Mouse (Mus musculus) MEL (cell line): ENCODE results near the gene Fth1. TPM values are rescaled to one million over a fixed set of nuclear protein-coding genes. Genes with fewer than 3 reads are reported as not detected.

Source experiments
- DNase-seq: peaks from one replicate; pipeline ENCODE4 v3.0.0; 2011; ENCODE audit warnings: low read depth, low spot score
- H3K27ac ChIP-seq: 2 replicates; pipeline ENCODE4 v1.5.1; 2012; ENCODE audit warnings: low read depth, mild to moderate bottlenecking, control low read depth, low read length, moderate library complexity; ENCODE audit not compliant: control insufficient read depth
- H3K27me3 ChIP-seq, 2 experiments: fragments of 150-350 bp in 1 of 2; sonication (generic) in 1 of 2; 2 replicates each; pipeline ENCODE4 v1.6.1; 2012; ENCODE audit warnings: low read length in 2 of 2, mild to moderate bottlenecking in 2 of 2, improper control_type of control experiment in 1 of 2, moderate library complexity in 1 of 2; ENCODE audit not compliant: insufficient read depth in 2 of 2, control insufficient read depth in 1 of 2
- H3K36me3 ChIP-seq, 2 experiments: 2 replicates each; pipeline ENCODE4 v1.6.1; 2012 to 2014; ENCODE audit warnings: low read length in 2 of 2, improper control_type of control experiment in 1 of 2, inconsistent platforms in 1 of 2, mild to moderate bottlenecking in 1 of 2; ENCODE audit not compliant: insufficient read depth in 2 of 2, control insufficient read depth in 1 of 2
- H3K4me1 ChIP-seq, 2 experiments: fragments of 150-350 bp in 1 of 2; sonication (generic) in 1 of 2; 2 replicates each; pipeline ENCODE4 v1.6.1; 2012; ENCODE audit warnings: low read length in 2 of 2, improper control_type of control experiment in 1 of 2, mild to moderate bottlenecking in 1 of 2; ENCODE audit not compliant: insufficient read depth in 2 of 2, control insufficient read depth in 1 of 2
- H3K4me3 ChIP-seq, 2 experiments: fragments of 150-350 bp in 1 of 2; sonication (generic) in 1 of 2; 2 replicates each; pipeline ENCODE4 v1.5.1; 2012; ENCODE audit warnings: low read depth in 2 of 2, low read length in 2 of 2, mild to moderate bottlenecking in 2 of 2, moderate library complexity in 2 of 2, control low read depth in 1 of 2, improper control_type of control experiment in 1 of 2; ENCODE audit not compliant: control insufficient read depth in 1 of 2, insufficient read depth in 1 of 2
- H3K79me2 ChIP-seq: 2 replicates; pipeline ENCODE4 v1.6.1; 2012; ENCODE audit warnings: mild to moderate bottlenecking, low read length, moderate library complexity; ENCODE audit not compliant: control insufficient read depth, poor library complexity, insufficient read depth
- H3K9ac ChIP-seq: 2 replicates; pipeline ENCODE4 v1.6.1; 2012; ENCODE audit warnings: low read depth, mild to moderate bottlenecking, control low read depth, low read length, moderate library complexity; ENCODE audit not compliant: control insufficient read depth, poor library complexity, severe bottlenecking
- H3K9me3 ChIP-seq: fragments of 150-350 bp; sonication (generic); replicated peaks from 2 replicates; pipeline ENCODE4 v1.6.1; 2012; ENCODE audit warnings: mild to moderate bottlenecking, low read length, improper control_type of control experiment, moderate library complexity; ENCODE audit not compliant: insufficient read depth
- GABPA ChIP-seq: IDR thresholded peaks from 2 replicates; pipeline ENCODE4 v1.6.1; 2012; ENCODE audit warnings: low read depth, mild to moderate bottlenecking, inconsistent platforms, low read length, improper control_type of control experiment, moderate library complexity
- GATA1 ChIP-seq: IDR thresholded peaks from 2 replicates; pipeline ENCODE4 v1.6.1; 2011; ENCODE audit warnings: low read depth, low read length, improper control_type of control experiment
- HCFC1 ChIP-seq: IDR thresholded peaks from 2 replicates; pipeline ENCODE4 v1.6.1; 2012; ENCODE audit warnings: low read depth, mild to moderate bottlenecking, inconsistent platforms, low read length, improper control_type of control experiment, moderate library complexity
- JUND ChIP-seq: IDR thresholded peaks from 2 replicates; pipeline ENCODE4 v1.6.1; 2011; ENCODE audit warnings: low read depth, mild to moderate bottlenecking, improper control_type of control experiment, low read length
- KAT2A ChIP-seq: conservative IDR thresholded peaks from 2 replicates; pipeline ENCODE4 v1.6.1; 2012; ENCODE audit warnings: low read depth, low read length, improper control_type of control experiment, inconsistent platforms
- MEF2A ChIP-seq: IDR thresholded peaks from 2 replicates; pipeline ENCODE4 v1.6.1; 2014; ENCODE audit warnings: low read depth, mild to moderate bottlenecking, inconsistent platforms, low read length, improper control_type of control experiment; ENCODE audit not compliant: poor library complexity, insufficient replicate concordance, severe bottlenecking; ENCODE audit errors: extremely low read depth
- NRF1 ChIP-seq: IDR thresholded peaks from 2 replicates; pipeline ENCODE4 v1.6.1; 2014; ENCODE audit warnings: low read depth, mild to moderate bottlenecking, inconsistent platforms, low read length, improper control_type of control experiment, moderate library complexity; ENCODE audit not compliant: poor library complexity, insufficient read depth, severe bottlenecking
- POLR2A ChIP-seq, 2 experiments: IDR thresholded peaks; 2 replicates each; pipeline ENCODE4 v1.6.1; 2011 to 2012; ENCODE audit warnings: low read length in 2 of 2, mild to moderate bottlenecking in 2 of 2, control low read depth in 1 of 2, improper control_type of control experiment in 1 of 2, low read depth in 1 of 2, moderate library complexity in 1 of 2; ENCODE audit not compliant: control insufficient read depth in 1 of 2, insufficient read depth in 1 of 2, poor library complexity in 1 of 2
- POLR2AphosphoS2 ChIP-seq: IDR thresholded peaks from 2 replicates; pipeline ENCODE4 v1.6.1; 2011; ENCODE audit warnings: low read length, improper control_type of control experiment
- POLR2AphosphoS5 ChIP-seq: IDR thresholded peaks from 2 replicates; pipeline ENCODE4 v1.6.1; 2012; ENCODE audit warnings: low read depth, borderline replicate concordance, mild to moderate bottlenecking, inconsistent platforms, low read length, moderate library complexity, mixed read lengths
- TBP ChIP-seq: IDR thresholded peaks from 2 replicates; pipeline ENCODE4 v1.8.0; 2011; ENCODE audit warnings: low read depth, low read length, improper control_type of control experiment
- UBTF ChIP-seq: IDR thresholded peaks from 2 replicates; pipeline ENCODE4 v1.6.1; 2012; ENCODE audit warnings: low read depth, mild to moderate bottlenecking, inconsistent platforms, low read length, improper control_type of control experiment, moderate library complexity, borderline replicate concordance; ENCODE audit not compliant: insufficient read depth
- USF1 ChIP-seq: IDR thresholded peaks from 2 replicates; pipeline ENCODE4 v1.6.1; 2014; ENCODE audit warnings: low read depth, mild to moderate bottlenecking, inconsistent platforms, low read length, improper control_type of control experiment, moderate library complexity
- ZKSCAN1 ChIP-seq: IDR thresholded peaks from 2 replicates; pipeline ENCODE4 v1.6.1; 2012; ENCODE audit warnings: low read depth, mild to moderate bottlenecking, inconsistent platforms, low read length, improper control_type of control experiment, moderate library complexity
- polyA plus RNA-seq, 2 experiments: library from polyadenylated mRNA; stranded (reverse) in 1 of 2; unstranded in 1 of 2; fragments of >175 nt in 1 of 2; fragments of >200 nt in 1 of 2; gene quantifications; 2 replicates each; pipeline versions ENCODE4 v1.2.1 to v1.2.4; 2012; ENCODE audit warnings: low replicate concordance in 2 of 2, low read depth in 1 of 2; ENCODE audit not compliant: insufficient read length in 2 of 2, insufficient read depth in 1 of 2, missing spikeins in 1 of 2
- total RNA-seq: library from RNA; depleted of rRNA; stranded (reverse); fragments of 300-350 nt; gene quantifications from 2 replicates; pipeline ENCODE4 v1.2.3, GENCODE M21; 2012

The Fth1 gene
- total and polyA plus RNA-seq, 3 experiments, result 444 to 2,175 (median 2,118) TPM

DNA sequence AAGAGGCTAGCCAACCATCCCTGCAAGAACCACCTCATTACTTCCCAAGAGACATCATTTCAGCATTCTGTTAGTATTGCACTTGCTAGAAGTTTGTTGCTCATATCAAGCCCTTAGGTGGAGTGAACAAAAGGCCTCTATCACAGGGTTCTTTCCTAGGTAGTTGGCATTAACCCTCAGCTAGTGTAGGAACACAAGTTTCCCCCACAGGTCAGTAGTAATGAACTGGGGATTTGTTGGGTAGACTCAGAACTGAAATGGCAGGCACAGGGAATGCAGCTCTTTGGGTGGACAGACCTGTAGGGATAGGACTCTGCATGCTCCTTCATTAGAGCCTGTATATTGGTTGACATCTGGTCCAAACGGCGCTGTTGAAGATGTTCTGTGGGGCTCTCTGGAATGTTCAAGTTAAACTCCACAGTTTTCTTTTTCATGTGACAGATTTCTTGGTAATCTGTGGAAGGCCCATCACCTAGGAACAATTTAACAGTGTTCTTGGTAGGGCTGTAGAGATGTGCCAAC, 5.6 kb downstream of the Fth1 start:
- Histone ChIP-seq H3K27ac (no peak overlapping the region), H3K4me3 (no peak overlapping the region), H3K4me1 (peaks cover 7 to 30% of the 10 kb centered on the region in 2 experiments), H3K9me3 (no peaks in the 10 kb centered on the region), H3K9ac (no peak overlapping the region), H3K27me3 (no peaks in the 10 kb centered on the region), H3K36me3 (peaks cover 14 to 30% of the 10 kb centered on the region in 2 experiments), H3K79me2 (peaks cover 25% of the 10 kb centered on the region)
- no peak for TF ChIP-seq ZKSCAN1
- no peak for TF ChIP-seq KAT2A
- TF ChIP-seq POLR2A (IDR thresholded peaks at IDR 0.05; ENCODE audit: control insufficient read depth in 1 of 2, insufficient read depth in 1 of 2, low read depth in 1 of 2, low read length in 2 of 2, poor library complexity in 1 of 2), result peak in 1 of 2 experiments; percentile 28; a peak in 2 of 4 replicates
- TF ChIP-seq POLR2AphosphoS2, result peak; percentile 30; the same call in 1 of the 2 replicates
- peak; percentile 39 for DNase-seq

- TF ChIP-seq UBTF, result no peak
- TF ChIP-seq GATA1, result 0 out of 2 replicates have a peak, but pooled peaks have one; percentile 15
- TF ChIP-seq, all 39 proteins: peak for 1
- no peak overlapping the region for H3K4me3 ChIP-seq
- H3K36me3 ChIP-seq, result peaks cover 14 to 22% of the 10 kb centered on the region in 2 experiments
- H3K9ac ChIP-seq, result no peak overlapping the region
- H3K27me3 ChIP-seq, result no peaks in the 10 kb centered on the region
- H3K9me3 ChIP-seq, result no peaks in the 10 kb centered on the region
- no peak for DNase-seq
- H3K4me1 ChIP-seq, result peaks cover 0 to 25% of the 10 kb centered on the region in 2 experiments
- H3K79me2 ChIP-seq, result peaks cover 21% of the 10 kb centered on the region
- H3K27ac ChIP-seq, result no peak overlapping the region
Measured at GRCm38 (mm10) chr19:9987192-9987591, 6.8 kb downstream of the Fth1 start.

GRCm38 (mm10) chr19:9987593-9987992, 7.2 kb downstream of the Fth1 start:
- peaks cover 14 to 22% of the 10 kb centered on the region in 2 experiments for H3K36me3 ChIP-seq
- H3K4me3 ChIP-seq, result no peak overlapping the region
- H3K9me3 ChIP-seq, result no peaks in the 10 kb centered on the region
- no peak overlapping the region for H3K9ac ChIP-seq
- no peak for DNase-seq
- no peak overlapping the region for H3K27ac ChIP-seq
- H3K79me2 ChIP-seq, result peaks cover 20% of the 10 kb centered on the region
- no peaks in the 10 kb centered on the region for H3K27me3 ChIP-seq
- peaks cover 0 to 25% of the 10 kb centered on the region in 2 experiments for H3K4me1 ChIP-seq
- TF ChIP-seq TBP (no peak), GATA1 (no peak), NRF1 (no peak), JUND (no peak), USF1 (no peak), POLR2AphosphoS2 (no peak), UBTF (no peak), KAT2A (no peak), POLR2AphosphoS5 (no peak), MEF2A (no peak), HCFC1 (no peak), GABPA (no peak)
